Mouse (Mus musculus) monocyte, adult 59 days (primary cell): Measurements from ENCODE around the gene Med20. TPM values are rescaled to one million over a fixed set of nuclear protein-coding genes. Genes with fewer than 3 reads are reported as not detected.

ENCODE experiments used
- total RNA-seq, 2 experiments: library from RNA; stranded (reverse); gene quantifications; one replicate each; pipeline ENCODE4 v1.2.4; 2023

The Med20 gene
- 10 to 100 TPM; 45.3 to 50.6 TPM for total RNA-seq

DNA sequence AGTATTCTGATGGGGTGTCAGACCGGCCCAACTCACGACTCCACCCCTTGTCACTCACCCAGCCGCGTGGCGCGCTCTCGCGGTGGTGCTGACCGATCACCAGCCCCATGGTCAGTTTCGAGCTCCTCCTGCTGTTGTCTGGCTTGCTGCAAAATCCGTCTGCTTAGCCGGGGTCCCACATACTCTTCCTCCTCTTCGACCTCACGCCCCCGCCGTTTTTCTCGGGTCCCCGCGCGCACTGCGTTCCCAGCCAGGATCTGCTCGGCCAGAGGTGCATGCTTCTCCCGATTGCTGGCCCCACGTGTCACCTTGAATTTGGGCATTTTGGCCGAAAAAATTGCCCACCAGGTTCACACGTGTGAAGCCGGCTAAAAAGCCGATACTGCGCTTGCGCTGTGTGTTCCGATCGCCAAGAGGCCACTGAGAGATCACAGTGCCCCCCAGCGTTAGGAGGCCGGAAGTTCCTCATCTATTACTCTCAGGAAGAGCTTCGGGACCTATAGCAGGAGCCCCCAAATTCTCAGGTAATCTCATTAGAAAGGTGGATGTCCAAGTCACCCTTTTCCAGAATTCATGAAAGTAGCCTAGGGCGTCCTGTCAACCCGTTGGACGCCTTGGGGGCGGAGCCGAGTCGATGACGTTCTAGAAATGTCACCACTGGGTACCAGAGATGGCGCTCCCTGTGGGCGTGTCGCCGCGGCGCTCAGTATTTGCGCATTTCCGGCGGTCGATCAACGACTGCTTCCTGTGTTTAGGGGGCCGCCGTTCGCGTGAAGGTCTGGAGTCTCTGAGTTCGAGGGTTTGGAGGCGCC, at the start of gene Med20, which contains the start of the genes Bysl and Gm20517:
Med20 (plus strand) TSS at position 734 of the 812 bp plus-strand sequence.
Bysl (minus strand) TSS at position 644 of the 812 bp plus-strand sequence.
Gm20517 (plus strand) TSS at position 741 of the 812 bp plus-strand sequence.

DNA sequence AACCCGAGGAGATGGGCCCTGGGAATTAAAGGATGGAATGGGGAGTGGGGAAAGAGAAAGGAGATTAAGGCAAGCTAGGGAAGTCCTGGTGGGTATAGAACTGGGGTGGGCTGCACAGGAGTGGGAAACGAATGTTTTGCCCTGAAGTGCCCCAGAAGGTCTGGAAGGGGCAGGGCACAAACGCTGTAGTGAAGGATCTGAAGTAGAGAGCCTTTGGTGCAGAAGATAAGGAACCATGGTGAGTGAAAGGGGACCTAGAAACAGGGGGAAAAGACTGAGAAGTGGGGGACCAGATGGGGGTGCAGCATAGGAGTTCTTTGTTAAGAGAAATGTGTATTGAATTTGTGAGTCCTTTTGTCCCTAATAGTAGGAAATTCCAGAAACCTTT, 19.3 kb downstream of the Med20 start, which contains the start of gene Usp49:
Usp49 (plus strand) TSS at position 13 of the 388 bp plus-strand sequence.

Other genes starting within 250 kb of the Med20 start
- gene Mrps10, start 242.7 kb upstream of the Med20 start, total RNA-seq = 10 to 100 TPM; 15.0 to 17.6 TPM
- gene Guca1b, start 226.2 kb upstream of the Med20 start, total RNA-seq = 1 to 10 TPM in 1 of 2 experiments, under 1 TPM in 1; 0.52 to 1.2 TPM
- 10 to 100 TPM; 10.5 to 14.1 TPM for gene Guca1a, start 211.0 kb upstream of the Med20 start, total RNA-seq
- not detected for gene AI661453, start 175.0 kb upstream of the Med20 start, total RNA-seq
- not detected for gene 1700001C19Rik, start 174.2 kb upstream of the Med20 start, total RNA-seq
- 10 to 100 TPM; 33.7 to 39.5 TPM for gene Taf8, start 109.3 kb upstream of the Med20 start, total RNA-seq
- gene Ccnd3, start 106.5 kb upstream of the Med20 start, total RNA-seq = 100 to 1,000 TPM; 266 to 307 TPM
- gene Bysl, start 90 bp upstream of the Med20 start, total RNA-seq = 10 to 100 TPM in 1 of 2 experiments, 1 to 10 TPM in 1; 9.5 to 10.5 TPM
- gene Gm20517, start within 50 bp of the Med20 start, total RNA-seq = 1 to 10 TPM; 1.9 to 2.5 TPM
- 1 to 10 TPM; 3.5 to 6.4 TPM for gene Usp49, start 19.1 kb downstream of the Med20 start, total RNA-seq
- 100 to 1,000 TPM; 187 to 200 TPM for gene Tomm6, start 76.8 kb downstream of the Med20 start, total RNA-seq
- gene Frs3, start 77.4 kb downstream of the Med20 start, total RNA-seq = 1 to 10 TPM; 1.5 to 1.8 TPM
- not detected for gene Gm21981, start 82.9 kb downstream of the Med20 start, total RNA-seq
- 1 to 10 TPM; 1.9 to 2.1 TPM for gene Prickle4, start 83.2 kb downstream of the Med20 start, total RNA-seq
- not detected for gene Pgc, start 115.3 kb downstream of the Med20 start, total RNA-seq
- 100 to 1,000 TPM; 123 to 146 TPM for gene Tfeb, start 125.4 kb downstream of the Med20 start, total RNA-seq
- gene Mdfi, start 223.1 kb downstream of the Med20 start, total RNA-seq = not detected